Mouse (Mus musculus) myocyte (in vitro differentiated cells): ENCODE data around the gene Sult6b2. TPM values are rescaled to one million over a fixed set of nuclear protein-coding genes. Genes with fewer than 3 reads are reported as not detected.

Experiments
- H3K27me3 ChIP-seq: one replicate; pipeline ENCODE4 v1.6.1; 2011; ENCODE audit not compliant: control insufficient read depth, insufficient read depth, insufficient read length
- H3K36me3 ChIP-seq: one replicate; pipeline ENCODE4 v1.6.1; 2011; ENCODE audit not compliant: control insufficient read depth, insufficient read depth
- H3K4me2 ChIP-seq: one replicate; pipeline ENCODE4 v1.6.1; 2011; ENCODE audit warnings: low read depth, control low read depth
- H3K4me3 ChIP-seq: one replicate; pipeline ENCODE4 v1.5.1; 2011; ENCODE audit warnings: mild to moderate bottlenecking, control low read depth, moderate library complexity
- H3K79me2 ChIP-seq: one replicate; pipeline ENCODE4 v1.6.1; 2011; ENCODE audit not compliant: control insufficient read depth, insufficient read depth
- H3ac ChIP-seq: one replicate; pipeline ENCODE4 v1.6.1; 2011; ENCODE audit not compliant: control insufficient read depth, insufficient read length
- CEBPB ChIP-seq: IDR thresholded peaks from 2 replicates; pipeline ENCODE4 v1.6.1; 2011; ENCODE audit warnings: mild to moderate bottlenecking, moderate library complexity; ENCODE audit not compliant: poor library complexity, insufficient read depth, severe bottlenecking
- E2F4 ChIP-seq: IDR thresholded peaks from one replicate; pipeline ENCODE4 v1.6.1; 2011; ENCODE audit warnings: mild to moderate bottlenecking, control low read depth, moderate library complexity; ENCODE audit not compliant: insufficient read depth
- MAX ChIP-seq: IDR thresholded peaks from one replicate; pipeline ENCODE4 v1.6.1; 2011; ENCODE audit warnings: low read depth, mild to moderate bottlenecking, control low read depth
- MYOD1 ChIP-seq, 3 experiments: IDR thresholded peaks; one replicate each; pipeline ENCODE4 v1.6.1; 2011; ENCODE audit warnings: control low read depth in 2 of 3, low read depth in 2 of 3, mild to moderate bottlenecking in 2 of 3, moderate library complexity in 1 of 3; ENCODE audit not compliant: insufficient read length in 2 of 3, control insufficient read depth in 1 of 3
- MYOG ChIP-seq, 3 experiments: IDR thresholded peaks; one replicate each; pipeline ENCODE4 v1.6.1; 2011; ENCODE audit warnings: control low read depth in 2 of 3, low read depth in 2 of 3, mild to moderate bottlenecking in 2 of 3; ENCODE audit not compliant: insufficient read length in 2 of 3, control insufficient read depth in 1 of 3, insufficient read depth in 1 of 3
- POLR2A ChIP-seq: IDR thresholded peaks from one replicate; pipeline ENCODE4 v1.6.1; 2011; ENCODE audit warnings: low read depth, mild to moderate bottlenecking, control low read depth, moderate library complexity; ENCODE audit not compliant: insufficient read length
- POLR2AphosphoS2 ChIP-seq: IDR thresholded peaks from one replicate; pipeline ENCODE4 v1.6.1; 2011; ENCODE audit warnings: low read depth, control low read depth; ENCODE audit not compliant: insufficient read length
- REST ChIP-seq: IDR thresholded peaks from one replicate; pipeline ENCODE4 v1.6.1; 2011; ENCODE audit warnings: mild to moderate bottlenecking, control low read depth, moderate library complexity; ENCODE audit not compliant: insufficient read depth, insufficient read length
- SRF ChIP-seq: IDR thresholded peaks from one replicate; pipeline ENCODE4 v1.6.1; 2011; ENCODE audit warnings: low read depth; ENCODE audit not compliant: control insufficient read depth, insufficient read length
- TCF12 ChIP-seq: IDR thresholded peaks from one replicate; pipeline ENCODE4 v1.6.1; 2011; ENCODE audit warnings: mild to moderate bottlenecking, control low read depth; ENCODE audit not compliant: poor library complexity, insufficient read depth, severe bottlenecking
- TCF3 ChIP-seq: IDR thresholded peaks from one replicate; pipeline ENCODE4 v1.6.1; 2011; ENCODE audit warnings: low read depth, control low read depth; ENCODE audit not compliant: insufficient read length
- USF1 ChIP-seq: IDR thresholded peaks from one replicate; pipeline ENCODE4 v1.6.1; 2011; ENCODE audit warnings: low read depth, mild to moderate bottlenecking, control low read depth, moderate library complexity
- polyA plus RNA-seq: library from polyadenylated mRNA; unstranded; fragments of >200 nt; fragmentation: generic; extraction: Trizol; gene quantifications from one replicate; pipeline ENCODE4 v1.2.1, GENCODE M21; 2012; ENCODE audit warnings: missing spikeins

Sult6b2 gene
- polyA plus RNA-seq, 1 experiment = not detected

GRCm38 (mm10) chr6:142748057-142748708, 56.1 kb downstream of the Sult6b2 start:
- Histone ChIP-seq H3K27me3 (no peaks in the 10 kb centered on the region), H3K4me3 (no peak overlapping the region), H3K4me2 (no peak overlapping the region), H3ac (no peak overlapping the region), H3K36me3 (no peaks in the 10 kb centered on the region), H3K79me2 (no peaks in the 10 kb centered on the region)
- TF ChIP-seq POLR2A = no peak
- TF ChIP-seq MYOG (IDR thresholded peaks at IDR 0.05; ENCODE audit: control insufficient read depth in 1 of 3, insufficient read depth in 1 of 3, insufficient read length in 2 of 3, low read depth in 2 of 3) = no peak
- no peak for TF ChIP-seq MYOD1 (IDR thresholded peaks at IDR 0.05; ENCODE audit: control insufficient read depth in 1 of 3, insufficient read length in 2 of 3, low read depth in 2 of 3)
- no peak for TF ChIP-seq POLR2AphosphoS2
- TF ChIP-seq REST = no peak
- no peak for TF ChIP-seq CEBPB
- no peak for TF ChIP-seq SRF
- no peak for TF ChIP-seq USF1
- TF ChIP-seq TCF3 = no peak
- TF ChIP-seq E2F4 = no peak
- no peak for TF ChIP-seq TCF12
- TF ChIP-seq MAX = no peak

GRCm38 (mm10) chr6:142747165-142747564, 57.1 kb downstream of the Sult6b2 start:
- no peaks in the 10 kb centered on the region for H3K27me3 ChIP-seq
- no peaks in the 10 kb centered on the region for H3K36me3 ChIP-seq
- no peak overlapping the region for H3ac ChIP-seq
- no peak for TF ChIP-seq MAX
- H3K4me3 ChIP-seq = no peak overlapping the region
- H3K79me2 ChIP-seq = no peaks in the 10 kb centered on the region
- no peak overlapping the region for H3K4me2 ChIP-seq

GRCm38 (mm10) chr6:142746765-142747164, 57.5 kb downstream of the Sult6b2 start:
- no peak overlapping the region for H3ac ChIP-seq
- no peak overlapping the region for H3K4me3 ChIP-seq

GRCm38 (mm10) chr6:142745484-142745883, 58.8 kb downstream of the Sult6b2 start:
- Histone ChIP-seq H3K27me3 (no peaks in the 10 kb centered on the region), H3K4me2 (no peak overlapping the region), H3K4me3 (no peak overlapping the region), H3K36me3 (no peaks in the 10 kb centered on the region), H3ac (no peak overlapping the region), H3K79me2 (no peaks in the 10 kb centered on the region)
- TF ChIP-seq REST (no peak), E2F4 (no peak), POLR2A (no peak), TCF12 (no peak), MYOD1 (IDR thresholded peaks at IDR 0.05; ENCODE audit: control insufficient read depth in 1 of 3, insufficient read length in 2 of 3, low read depth in 2 of 3) (no peak), CEBPB (no peak), USF1 (no peak)

More at GRCm38 (mm10) chr6:142746765-142747164, 57.5 kb downstream of the Sult6b2 start:
- H3K79me2 ChIP-seq = no peaks in the 10 kb centered on the region
- no peak for TF ChIP-seq MAX
- TF ChIP-seq TCF12 = no peak
- no peak for TF ChIP-seq CEBPB
- TF ChIP-seq MYOD1 (IDR thresholded peaks at IDR 0.05; ENCODE audit: control insufficient read depth in 1 of 3, insufficient read length in 2 of 3, low read depth in 2 of 3) = no peak
- TF ChIP-seq POLR2AphosphoS2 = no peak
- TF ChIP-seq E2F4 = no peak
- TF ChIP-seq MYOG (IDR thresholded peaks at IDR 0.05; ENCODE audit: control insufficient read depth in 1 of 3, insufficient read depth in 1 of 3, insufficient read length in 2 of 3, low read depth in 2 of 3) = no peak
- TF ChIP-seq POLR2A = no peak
- no peaks in the 10 kb centered on the region for H3K36me3 ChIP-seq
- H3K27me3 ChIP-seq = no peaks in the 10 kb centered on the region
- no peak overlapping the region for H3K4me2 ChIP-seq

GRCm38 (mm10) chr6:142743193-142743592, 61.1 kb downstream of the Sult6b2 start:
- no peak overlapping the region for H3K4me2 ChIP-seq
- no peaks in the 10 kb centered on the region for H3K79me2 ChIP-seq
- H3K4me3 ChIP-seq = no peak overlapping the region
- no peaks in the 10 kb centered on the region for H3K36me3 ChIP-seq
- H3ac ChIP-seq = no peak overlapping the region
- H3K27me3 ChIP-seq = peaks cover 13% of the 10 kb centered on the region
- no peak for TF ChIP-seq CEBPB
- no peak for TF ChIP-seq MYOD1 (IDR thresholded peaks at IDR 0.05; ENCODE audit: control insufficient read depth in 1 of 3, insufficient read length in 2 of 3, low read depth in 2 of 3)
- no peak for TF ChIP-seq POLR2A
- TF ChIP-seq E2F4 = no peak
- no peak for TF ChIP-seq POLR2AphosphoS2
- TF ChIP-seq SRF = no peak
- TF ChIP-seq REST = no peak
- TF ChIP-seq TCF12 = no peak
- TF ChIP-seq TCF3 = no peak
- TF ChIP-seq MYOG (IDR thresholded peaks at IDR 0.05; ENCODE audit: control insufficient read depth in 1 of 3, insufficient read depth in 1 of 3, insufficient read length in 2 of 3, low read depth in 2 of 3) = no peak
- TF ChIP-seq MAX = no peak
- TF ChIP-seq USF1 = no peak
